Mouse (Mus musculus) kidney, adult 11 months (tissue): Measurements from ENCODE around the gene Elmo1.

Source experiments
- DNase-seq: peaks from one replicate; pipeline ENCODE4 v3.0.0; 2022

Elmo1 gene

GRCm38 (mm10) chr13:20097006-20097617 lies 6.7 kb downstream of the Elmo1 start:
- no peak for DNase-seq

DNA sequence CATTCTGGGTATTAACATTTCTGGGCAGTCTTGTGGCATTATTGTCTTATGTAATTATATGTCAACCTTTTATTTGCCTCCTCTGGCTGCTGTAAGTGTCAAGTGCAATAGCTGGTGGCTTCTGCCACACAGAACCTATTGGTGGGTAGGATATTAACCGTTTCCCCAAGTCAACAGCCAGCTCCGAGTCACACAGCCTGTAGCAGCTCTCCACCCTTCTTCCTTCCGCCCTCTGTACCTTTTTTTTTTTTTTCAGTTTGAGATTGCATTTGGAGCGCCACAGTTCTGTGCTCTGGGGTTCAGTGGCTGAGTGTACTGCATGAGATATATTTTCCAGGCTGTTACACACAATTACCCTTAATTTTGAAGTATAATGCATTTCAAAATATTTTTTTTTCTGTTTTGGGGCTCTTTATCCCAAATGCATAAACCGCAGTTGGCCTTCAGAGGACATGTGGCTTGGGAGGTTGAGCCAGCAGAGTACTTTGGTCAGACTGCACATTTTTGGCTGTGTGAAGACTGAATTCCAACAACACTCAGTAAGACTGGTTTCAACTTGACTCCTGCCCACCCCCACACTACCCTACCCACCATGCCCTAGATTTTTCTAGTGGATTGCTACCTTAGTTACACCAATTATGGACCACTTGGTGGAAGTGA lies 7.7 kb downstream of the Elmo1 start:
- DNase-seq: no peak

DNA sequence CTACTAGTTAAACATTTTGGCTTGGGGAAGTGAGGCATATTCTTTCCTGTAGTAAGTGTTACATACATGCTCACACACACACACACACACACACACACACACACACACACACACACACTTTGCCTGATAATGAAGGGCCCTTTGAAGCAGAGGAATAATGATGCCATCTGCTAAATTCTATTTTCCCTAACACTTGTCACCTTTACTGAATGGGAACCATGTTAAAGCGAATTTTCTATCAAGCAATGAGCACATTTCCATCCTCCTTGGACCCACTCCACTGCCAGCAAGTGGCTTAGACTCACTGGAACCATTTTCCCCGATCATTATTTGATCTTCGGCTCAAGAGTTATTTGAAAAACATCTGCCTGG lies 8.2 kb downstream of the Elmo1 start:
- no peak for DNase-seq

GRCm38 (mm10) chr13:20099546-20099945 lies 9.2 kb downstream of the Elmo1 start:
- DNase-seq: no peak

- no peak for DNase-seq
These were observed 10.0 kb downstream of the Elmo1 start for GRCm38 (mm10) chr13:20100357-20100756.

GRCm38 (mm10) chr13:20101691-20102090 lies 11.3 kb downstream of the Elmo1 start:
- DNase-seq: no peak

DNA sequence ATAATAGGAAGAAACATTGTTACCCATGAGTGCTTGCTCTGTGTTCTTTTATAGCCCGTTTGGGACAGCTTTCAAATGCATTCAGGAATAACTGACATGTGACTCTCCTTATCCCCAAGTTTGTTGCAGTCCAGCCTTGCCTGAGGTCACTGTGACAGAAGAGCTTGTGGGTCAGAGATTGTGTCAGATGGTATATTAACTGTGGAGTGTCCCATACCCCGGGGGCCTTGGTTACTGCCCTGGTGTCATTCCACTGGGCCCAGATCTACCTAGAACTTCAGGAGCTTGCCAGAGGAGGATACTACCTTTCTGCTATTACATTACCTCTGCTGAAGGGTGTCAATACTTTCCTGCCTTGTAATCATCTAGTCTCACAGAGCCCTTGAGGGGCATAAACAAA lies 14.4 kb downstream of the Elmo1 start:
- DNase-seq: no peak

- DNase-seq: no peak
These were observed 15.6 kb downstream of the Elmo1 start for GRCm38 (mm10) chr13:20105996-20106395.

- no peak for DNase-seq
These were observed 17.6 kb downstream of the Elmo1 start for GRCm38 (mm10) chr13:20107953-20108498.

DNA sequence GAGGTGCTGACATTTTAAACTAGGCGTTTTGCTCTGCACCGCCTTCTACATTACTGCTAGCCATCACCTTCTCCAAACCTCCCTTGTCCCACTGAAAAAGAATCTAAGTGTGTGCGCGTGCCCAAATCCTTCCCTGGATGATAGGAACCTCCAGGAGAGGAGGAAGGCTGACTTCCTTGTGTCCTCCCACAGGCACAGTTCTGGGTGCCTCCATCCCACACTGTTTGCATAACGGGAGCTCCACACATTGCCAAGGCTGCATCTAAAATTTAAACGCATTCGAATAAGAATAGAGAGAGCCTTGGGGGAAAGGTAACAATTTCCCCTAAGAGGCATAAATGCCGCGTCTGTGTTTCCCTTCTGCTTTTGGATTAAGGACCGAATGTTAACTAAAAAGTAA lies 18.6 kb downstream of the Elmo1 start:
- no peak for DNase-seq

GRCm38 (mm10) chr13:20109446-20109845 lies 19.1 kb downstream of the Elmo1 start:
- DNase-seq: no peak

DNA sequence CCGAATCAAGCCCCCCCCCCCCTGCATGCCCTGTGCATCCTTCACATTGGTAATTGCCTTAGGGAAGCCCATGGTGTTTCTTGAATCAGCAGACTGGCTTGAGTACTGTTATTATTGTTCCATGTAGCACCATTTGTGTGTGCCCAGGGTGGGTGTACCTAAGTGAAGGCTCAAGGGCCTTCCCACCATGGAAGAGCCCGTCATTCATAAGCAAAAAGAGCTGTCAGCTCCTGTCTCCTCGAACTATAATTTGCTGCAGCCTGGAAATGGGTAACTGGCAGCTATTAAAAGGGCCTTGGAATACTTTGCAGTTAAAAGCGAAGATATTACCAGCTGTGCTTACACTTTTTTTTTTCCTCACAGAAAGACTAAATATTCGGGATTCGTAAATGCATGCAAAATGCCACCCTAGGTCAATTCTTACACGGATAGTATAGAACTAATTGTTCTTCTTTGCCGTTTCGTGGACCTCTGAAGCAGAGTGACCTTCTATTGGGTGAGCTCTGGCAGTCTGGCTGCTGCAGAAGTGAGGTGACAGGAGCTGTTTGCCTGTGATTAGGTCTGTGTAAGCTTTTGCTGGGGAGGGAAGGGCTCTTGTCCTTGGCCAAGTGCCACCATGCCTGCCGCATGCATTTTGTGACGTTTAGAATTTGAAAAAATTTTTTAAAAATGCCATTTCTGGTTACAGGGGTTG lies 19.7 kb downstream of the Elmo1 start:
- no peak for DNase-seq

- no peak for DNase-seq
These were observed 20.9 kb downstream of the Elmo1 start for GRCm38 (mm10) chr13:20111256-20111800.

GRCm38 (mm10) chr13:20115131-20115907 lies 24.9 kb downstream of the Elmo1 start:
- no peak for DNase-seq

DNA sequence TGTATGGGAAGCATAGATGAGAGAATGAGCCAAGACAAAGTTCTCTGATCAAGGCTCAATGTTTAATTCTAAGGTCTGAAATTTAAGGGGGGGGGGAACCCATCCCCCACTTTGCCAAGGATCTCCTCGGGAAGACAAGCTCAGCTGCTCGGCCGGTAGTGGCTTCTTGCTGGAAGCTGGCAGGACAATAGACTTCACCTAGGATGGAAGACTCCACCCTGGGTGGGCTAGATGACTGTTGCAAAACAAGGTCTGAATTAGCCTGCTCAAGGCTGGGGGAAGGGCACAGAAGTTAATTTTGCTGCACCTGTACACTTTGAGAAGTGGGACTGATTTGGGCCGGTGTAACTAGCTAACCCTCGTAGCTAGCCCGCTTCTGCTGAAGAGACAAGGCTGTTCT lies 25.6 kb downstream of the Elmo1 start:
- no peak for DNase-seq

DNA sequence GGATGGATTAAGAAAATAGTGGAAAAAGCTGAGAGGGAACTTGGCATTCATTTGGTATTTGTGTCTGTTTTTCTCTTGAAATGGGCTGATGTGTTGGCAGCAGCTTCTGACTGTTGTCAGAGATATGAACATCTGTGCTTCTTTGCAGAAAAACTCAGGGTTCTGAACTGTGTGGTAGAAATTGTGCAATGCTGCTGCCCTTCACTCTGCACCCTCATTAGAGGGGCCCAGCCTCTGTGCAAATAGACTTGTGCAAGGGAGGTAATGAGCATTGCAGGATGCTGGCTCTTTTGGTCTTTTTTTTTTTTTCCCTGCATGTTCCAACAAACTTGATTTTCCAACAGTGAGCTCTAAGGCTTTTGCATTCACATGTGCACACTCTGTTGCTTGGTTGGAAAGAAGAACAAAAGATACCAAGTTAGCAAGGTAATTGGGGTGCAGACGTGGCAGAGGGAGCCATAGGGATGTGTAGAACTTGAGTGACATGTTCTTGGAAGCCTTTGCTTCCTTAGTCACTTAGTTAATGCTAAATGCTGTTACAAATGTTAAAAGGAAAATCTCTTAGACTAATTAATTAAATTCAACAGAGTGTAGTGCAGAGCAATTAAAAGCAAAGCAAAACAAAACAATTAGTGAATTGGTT lies 26.6 kb downstream of the Elmo1 start:
- no peak for DNase-seq

DNA sequence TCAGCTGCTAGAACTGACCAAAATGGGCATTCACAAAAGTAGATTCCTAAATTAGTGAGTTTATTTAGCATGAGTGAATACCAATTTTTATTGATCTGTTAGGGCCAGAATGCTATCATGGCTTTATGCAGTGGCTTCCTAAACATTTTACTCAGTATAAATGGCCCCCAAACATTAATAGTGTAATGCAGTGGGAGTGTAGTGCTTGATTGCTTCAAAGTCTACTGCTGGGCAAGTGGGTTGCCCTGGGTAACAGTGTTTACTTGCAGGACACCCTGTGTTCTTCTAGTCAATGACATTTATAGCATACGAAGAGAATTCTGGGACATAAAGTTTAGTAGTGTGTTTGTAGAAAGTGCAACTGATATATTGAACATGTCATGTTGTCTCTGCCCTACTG lies 27.3 kb downstream of the Elmo1 start:
- DNase-seq: no peak

DNA sequence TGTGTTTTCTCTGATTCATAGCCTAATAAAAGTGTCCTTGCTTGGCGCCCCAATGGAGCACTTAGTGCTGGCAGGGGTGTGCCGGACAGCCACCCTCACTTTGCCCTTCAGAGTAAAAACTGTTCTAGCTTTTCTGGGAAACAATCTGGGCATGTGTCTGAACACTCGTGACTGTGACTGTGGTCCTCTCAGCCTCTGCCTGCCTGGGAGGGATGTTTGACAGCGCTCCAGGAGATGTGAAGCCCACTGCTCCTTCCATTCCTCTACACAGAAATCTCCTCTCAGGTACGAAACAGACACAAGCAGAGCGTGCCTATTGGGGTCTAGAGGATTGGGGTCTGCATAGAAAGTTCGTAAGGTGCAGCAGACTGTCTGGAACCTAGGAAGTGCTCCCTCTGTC lies 28.5 kb downstream of the Elmo1 start:
- DNase-seq: no peak

DNA sequence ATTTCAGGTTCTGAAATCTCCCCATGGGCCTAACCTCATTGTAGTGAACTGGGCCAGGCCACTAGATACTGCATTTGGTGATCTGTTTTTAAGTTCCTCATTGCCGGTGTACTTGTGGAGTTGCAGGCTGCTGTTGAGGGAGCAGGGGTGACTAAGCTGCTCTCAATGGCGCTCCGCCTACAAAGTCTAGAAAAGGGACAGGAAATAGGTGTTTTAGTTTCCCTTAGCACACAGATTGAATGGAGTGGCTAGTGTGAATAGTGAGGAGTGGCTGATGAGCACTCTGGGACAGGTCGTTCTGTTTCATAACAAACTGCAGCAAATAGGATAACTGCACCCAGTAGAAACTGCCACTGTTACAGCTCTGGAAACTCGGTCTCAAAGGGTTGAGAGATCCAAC lies 30.3 kb downstream of the Elmo1 start:
- DNase-seq: no peak

DNA sequence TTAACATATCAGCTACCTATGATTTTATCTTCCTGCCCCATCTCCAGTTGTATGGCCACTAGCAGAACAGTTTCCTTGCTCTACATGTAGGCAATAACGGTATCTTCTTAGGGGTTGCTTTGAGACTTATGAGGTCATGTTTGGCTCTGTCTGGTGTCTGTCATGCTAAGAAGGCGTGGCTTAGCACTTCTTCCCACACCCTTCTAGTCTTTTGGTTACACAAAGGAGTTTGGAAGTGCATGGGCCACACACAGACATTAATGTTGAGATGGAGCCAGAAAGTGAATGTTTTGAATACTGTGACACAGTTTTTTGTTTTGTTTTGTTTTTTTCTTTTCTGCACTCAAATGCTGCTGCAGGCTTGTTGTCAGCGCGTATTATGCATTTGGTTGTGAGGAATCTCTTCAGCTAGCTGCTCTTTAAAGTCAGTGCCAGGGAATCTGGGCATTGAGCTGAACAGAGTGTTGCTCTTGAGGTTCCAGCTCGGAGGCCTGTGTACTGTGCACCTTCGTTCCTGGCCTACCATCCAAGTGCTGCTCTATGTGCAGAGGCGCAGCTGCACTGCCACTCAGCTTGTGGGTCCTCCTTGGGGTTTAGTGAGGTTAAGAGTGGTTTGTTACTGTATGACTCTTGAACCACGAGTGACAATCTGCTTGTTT lies 31.1 kb downstream of the Elmo1 start:
- DNase-seq: no peak

DNA sequence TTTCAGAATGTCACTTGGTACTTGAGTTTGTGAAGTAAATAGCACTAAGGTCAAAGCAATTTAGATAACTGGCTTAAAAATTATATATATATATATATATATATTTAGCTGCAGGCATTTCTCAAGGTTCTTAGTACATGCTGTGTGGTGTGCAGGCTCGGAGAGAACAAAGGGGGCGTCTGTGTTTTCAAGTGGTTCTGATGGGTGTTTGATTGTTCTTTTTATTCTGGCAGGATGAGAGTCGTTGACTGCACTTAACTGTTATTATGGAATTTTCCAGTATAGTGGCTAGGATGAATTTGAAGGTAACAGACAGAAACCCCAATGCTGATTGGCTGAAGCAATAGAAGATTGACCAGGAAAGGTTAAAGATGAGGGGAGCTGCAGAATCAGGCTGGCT lies 33.6 kb downstream of the Elmo1 start:
- no peak for DNase-seq

DNA sequence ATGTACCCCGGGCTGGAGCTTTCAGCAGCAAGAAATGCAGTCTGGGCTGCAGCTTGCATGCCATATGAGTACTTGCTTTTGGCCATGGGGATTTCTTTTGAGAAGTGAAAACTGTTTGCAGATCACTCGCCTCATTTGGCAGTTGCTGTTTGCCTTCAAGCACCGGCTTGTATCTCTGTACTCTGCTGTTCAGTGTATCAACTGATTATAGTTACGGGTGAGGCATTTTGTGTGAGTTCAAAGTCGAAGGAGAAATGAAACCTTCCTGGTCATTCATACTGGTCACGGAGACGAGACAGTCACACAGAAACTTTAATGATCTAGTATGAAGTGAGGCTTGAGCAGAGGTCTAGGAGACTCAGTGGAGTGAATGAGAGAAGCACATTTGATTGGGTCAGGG lies 34.6 kb downstream of the Elmo1 start:
- no peak for DNase-seq
